Mouse (Mus musculus): ENCODE results near the gene Tnfrsf11a.

GRCm38 (mm10) chr1:105770685-105771084 lies 9.8 kb upstream of the Tnfrsf11a start:
- no peak for TF ChIP-seq POLR2A (IDR thresholded peaks at IDR 0.05; ENCODE audit: insufficient read depth, low read depth, low read length)
- TF ChIP-seq CTCF (IDR thresholded peaks at IDR 0.05; ENCODE audit: insufficient read depth, low read depth, low read length): no peak
